Mouse (Mus musculus) embryo, embryonic 11 days (tissue): ENCODE measurements around the gene Arap1.
A peak's percentile ranks its signal among the peaks of the same experiment; 100 is the strongest.

ENCODE experiments used
- DNase-seq: peaks from one replicate; pipeline ENCODE4 v3.0.0-alpha.2; 2015

The Arap1 gene

DNA sequence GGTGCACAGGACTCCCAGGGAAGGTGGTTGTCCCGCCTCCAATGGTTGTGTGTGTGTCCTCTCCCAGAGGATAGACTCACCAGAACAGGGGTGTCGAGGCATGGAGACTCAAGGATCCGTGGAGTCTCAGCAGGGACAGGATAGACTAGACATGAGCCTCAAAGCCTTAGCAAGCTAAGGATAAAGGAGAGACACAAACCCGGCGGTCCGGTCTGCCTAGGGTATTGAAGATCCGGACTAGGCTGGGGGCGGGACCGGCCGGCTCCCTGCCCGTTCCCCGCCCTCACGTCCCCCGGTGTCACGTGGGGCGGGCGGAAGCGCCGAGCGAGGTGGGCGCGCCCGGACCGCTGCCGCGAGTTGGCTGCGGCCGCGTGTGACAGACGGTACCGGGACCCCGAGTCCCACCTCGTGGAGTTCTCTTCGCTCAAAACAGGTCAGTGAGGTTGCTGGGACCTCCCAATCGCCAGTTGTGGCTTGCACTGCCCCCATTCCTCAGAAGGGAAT, at the start of gene Arap1:
Gene Arap1, plus strand, starts transcription at position 301 of the 504 bp plus-strand sequence.
- DNase-seq = peak; percentile 87

- DNase-seq = no peak
These were observed 49.5 kb upstream of the Arap1 start for GRCm38 (mm10) chr7:101298375-101298774.

DNA sequence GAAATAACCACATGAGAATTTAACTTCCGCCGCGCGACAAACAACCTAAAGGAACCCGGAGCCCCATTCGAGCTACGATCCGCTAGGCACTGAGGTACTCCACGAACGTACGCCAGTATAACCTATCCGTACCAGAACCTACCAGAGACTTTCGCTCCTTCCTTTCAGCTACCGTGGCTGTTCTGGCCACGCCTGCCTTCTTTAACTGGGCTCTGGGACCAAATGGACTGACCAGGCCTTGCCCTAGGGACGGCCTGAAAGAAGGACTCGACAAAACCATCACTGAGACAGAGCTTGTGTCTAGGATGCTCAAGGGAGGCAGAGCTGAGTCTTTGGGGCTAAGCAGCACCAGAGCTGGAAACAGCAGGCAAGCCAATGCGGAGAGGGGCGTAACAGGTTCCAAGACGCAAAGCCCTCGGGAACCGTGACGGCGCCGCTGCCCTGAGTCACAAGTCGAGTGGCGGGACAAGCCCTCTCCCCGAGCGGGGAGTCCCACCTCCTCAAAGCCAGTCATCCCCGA, 46.4 kb upstream of the Arap1 start:
- DNase-seq = no peak

DNA sequence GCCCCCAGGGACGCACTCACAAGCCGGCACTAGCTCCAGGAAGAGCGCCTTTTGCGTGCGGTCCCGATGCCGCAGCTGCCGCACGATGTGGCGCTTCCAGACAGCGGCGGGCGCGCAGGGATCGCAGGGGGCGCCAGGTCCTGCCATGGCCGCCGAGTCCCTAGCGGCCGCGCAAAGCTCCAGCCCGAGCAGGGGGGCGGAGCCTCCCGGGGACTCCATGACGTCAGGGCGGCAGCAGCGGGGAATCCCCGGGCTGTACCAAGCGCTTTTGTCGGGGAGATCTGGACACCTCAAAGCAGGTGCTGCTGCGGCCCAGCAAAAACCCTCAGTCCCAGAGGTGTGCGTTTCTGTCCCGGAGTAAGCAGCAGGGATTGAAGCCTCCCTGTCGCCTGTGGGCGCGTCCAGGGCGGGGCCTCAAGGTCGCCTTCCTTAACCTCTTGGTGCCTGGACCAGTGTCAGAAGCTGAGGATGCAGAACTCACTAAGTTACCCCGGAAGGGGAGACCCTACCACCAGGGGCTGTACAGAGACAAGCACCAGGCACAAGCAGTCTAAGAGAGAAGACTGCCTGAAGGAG, 45.9 kb upstream of the Arap1 start, which contains the start of gene Atg16l2:
Gene Atg16l2, minus strand, starts transcription at position 371 of the 576 bp plus-strand sequence.
- peak; percentile 95 for DNase-seq

- DNase-seq = no peak
These were observed 45.2 kb upstream of the Arap1 start for GRCm38 (mm10) chr7:101302691-101303090.

- no peak for DNase-seq
These were observed 41.0 kb upstream of the Arap1 start for GRCm38 (mm10) chr7:101306841-101307240.

DNA sequence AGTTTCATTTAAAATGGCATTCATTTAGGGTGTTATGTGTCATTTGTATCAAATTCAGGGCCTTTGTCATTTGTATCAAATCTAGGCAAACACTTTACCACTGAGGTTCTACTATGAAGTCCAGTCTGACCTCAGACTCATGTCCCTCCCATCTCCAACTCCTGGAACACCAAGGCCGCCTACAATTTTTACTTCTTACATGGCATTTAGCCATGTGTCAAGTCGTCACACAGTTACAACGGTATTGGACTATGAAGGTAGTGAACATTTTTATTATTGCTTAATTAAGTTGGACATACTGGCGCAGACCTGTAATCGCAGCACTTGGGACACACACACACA, 37.9 kb upstream of the Arap1 start:
- DNase-seq = no peak

DNA sequence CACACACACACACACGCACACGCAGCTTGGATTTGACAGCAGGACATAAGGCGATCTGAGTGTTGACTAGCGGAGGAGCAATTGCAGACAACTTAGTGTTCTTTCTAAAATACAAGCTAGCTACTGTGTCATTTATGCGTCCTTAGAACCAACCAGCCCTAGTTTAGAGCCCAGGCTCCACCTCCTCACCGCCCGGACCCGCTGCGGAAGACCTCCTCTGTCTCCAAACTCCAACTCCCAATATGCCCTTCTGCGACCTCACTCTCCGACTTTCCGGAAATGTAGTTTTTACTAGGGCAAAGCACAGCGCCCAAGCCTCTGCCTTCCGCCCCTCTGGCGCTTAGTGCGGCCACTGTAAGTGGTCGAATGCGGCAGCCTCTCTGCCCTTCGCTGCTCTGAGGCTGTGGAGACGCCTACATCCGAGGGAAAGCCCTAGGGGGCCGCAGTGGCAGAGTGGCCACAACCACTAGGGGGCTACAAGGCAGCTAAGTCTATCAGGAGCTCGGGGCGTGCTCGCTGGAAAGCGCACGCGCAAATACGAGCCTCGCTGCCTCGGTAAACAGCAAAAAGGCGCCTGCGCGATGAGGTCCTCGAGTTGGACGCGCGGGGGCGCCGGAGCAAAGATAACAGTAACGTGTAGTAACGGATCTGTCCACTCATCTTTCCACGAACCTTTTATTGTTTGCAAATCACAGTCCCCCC, 37.4 kb upstream of the Arap1 start:
- DNase-seq = peak; percentile 100

- DNase-seq = no peak
These were observed 36.8 kb upstream of the Arap1 start for GRCm38 (mm10) chr7:101311061-101311460.

- no peak for DNase-seq
These were observed 34.8 kb upstream of the Arap1 start for GRCm38 (mm10) chr7:101313033-101313432.

DNA sequence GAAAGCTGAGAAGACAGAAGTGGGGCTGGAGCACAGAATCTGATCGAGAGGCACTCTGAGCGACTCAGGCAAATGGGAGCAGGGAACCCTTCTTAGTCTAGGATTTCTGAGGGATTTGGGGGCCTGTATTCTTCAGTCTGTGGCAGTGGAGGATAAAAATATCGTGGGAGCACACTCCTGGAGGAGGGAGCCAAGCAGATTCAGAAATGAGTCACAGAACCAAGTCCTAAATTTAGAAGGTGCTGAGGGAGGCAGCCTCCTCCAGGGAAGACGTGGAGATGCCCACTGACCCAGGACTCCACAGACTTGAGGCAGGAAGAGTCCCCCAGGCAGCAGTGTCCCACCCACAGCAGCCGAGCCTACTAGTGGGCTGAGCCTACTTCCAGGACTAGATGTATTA, 33.5 kb upstream of the Arap1 start:
- DNase-seq = no peak

DNA sequence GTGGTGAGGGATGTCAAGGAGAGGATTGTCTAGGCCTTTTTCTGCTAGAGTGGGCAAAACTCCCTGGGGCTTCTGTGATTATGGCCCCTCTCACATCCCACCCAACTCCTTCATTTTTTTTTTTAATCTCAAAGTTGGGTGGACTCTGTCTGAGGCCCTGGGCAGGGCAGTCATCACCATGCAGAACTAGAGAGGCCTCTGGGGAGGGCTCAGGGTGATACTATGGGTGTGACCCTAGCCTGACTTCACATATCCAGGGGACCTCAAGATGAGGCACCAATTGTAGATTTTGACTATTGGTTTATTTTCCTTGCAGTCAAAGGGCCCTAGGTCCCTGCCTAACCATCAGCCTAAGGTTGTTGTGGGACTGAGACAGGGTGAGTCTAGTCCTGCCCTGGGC, 32.2 kb upstream of the Arap1 start:
- DNase-seq = no peak

GRCm38 (mm10) chr7:101316591-101317001, 31.3 kb upstream of the Arap1 start:
- no peak for DNase-seq

GRCm38 (mm10) chr7:101317014-101317413, 30.9 kb upstream of the Arap1 start, which contains the start of gene Stard10:
TSS of gene Stard10 (plus strand) at chr7:101317086.
- DNase-seq = no peak

DNA sequence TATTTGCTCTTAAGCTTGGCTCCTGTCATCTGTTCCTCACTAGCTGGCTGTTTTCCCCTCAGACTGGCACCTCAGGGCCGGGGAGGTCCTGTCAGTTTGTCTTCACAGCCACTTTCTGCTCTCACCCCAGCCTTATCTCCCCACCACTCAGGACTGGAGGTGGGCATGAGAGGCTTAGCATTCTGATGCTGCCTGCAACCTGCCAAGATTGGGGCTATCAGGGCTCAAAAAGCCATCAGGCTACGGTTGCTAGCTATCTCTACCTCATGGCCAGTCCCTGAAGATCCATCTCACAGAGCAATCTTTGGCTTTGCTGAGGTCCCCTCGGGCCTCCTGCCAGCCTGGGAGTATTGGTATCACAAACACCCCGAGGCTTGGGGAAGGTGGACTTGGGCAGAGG, 29.0 kb upstream of the Arap1 start:
- DNase-seq = no peak

- DNase-seq = no peak
These were observed 28.1 kb upstream of the Arap1 start for GRCm38 (mm10) chr7:101319796-101320195.

GRCm38 (mm10) chr7:101320399-101321217, 27.3 kb upstream of the Arap1 start:
- peak; percentile 79 for DNase-seq

- peak; percentile 68 for DNase-seq
These were observed 26.5 kb upstream of the Arap1 start for GRCm38 (mm10) chr7:101321218-101321827.

- DNase-seq = no peak
These were observed 24.7 kb upstream of the Arap1 start for GRCm38 (mm10) chr7:101323141-101323594.

DNA sequence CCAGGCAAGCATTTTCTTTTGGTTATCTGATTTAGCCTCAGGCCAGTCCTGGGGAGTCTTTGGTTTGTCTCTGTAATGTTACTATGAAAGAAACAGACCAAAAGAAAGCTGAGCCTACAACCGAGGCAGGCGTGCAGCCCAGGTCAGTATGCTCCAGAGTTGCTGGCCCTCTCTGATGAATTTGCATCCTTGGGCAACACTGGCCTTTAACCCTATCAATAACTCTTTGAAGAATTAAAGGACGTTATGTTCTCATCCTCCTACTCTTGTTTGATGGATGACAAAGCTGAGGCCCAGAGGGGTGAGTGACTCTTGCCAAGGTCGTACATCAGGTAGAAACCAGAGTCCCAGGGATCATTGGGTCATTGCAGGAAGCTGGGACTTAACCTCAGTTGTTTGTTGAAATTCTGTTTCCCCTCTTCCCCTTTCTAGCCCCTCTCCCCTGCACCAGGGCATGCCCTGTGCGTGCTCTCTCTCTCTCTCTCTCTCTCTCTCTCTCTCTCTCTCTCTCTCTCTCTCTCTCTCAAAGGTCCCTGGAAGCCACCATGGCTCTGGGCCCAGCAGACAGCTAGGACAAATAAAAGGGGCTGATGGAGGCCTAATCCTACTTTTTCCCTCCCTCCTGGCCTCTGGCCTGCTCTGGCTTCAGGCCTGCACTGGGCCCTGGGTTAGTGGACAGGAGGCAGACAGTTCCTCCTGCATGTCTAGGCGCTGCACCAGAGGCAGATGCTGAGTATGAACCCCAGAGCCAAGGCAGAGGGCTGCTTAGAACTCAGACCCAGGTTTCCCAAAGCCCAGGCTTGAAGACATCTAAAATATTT, 23.5 kb upstream of the Arap1 start:
- DNase-seq = no peak

DNA sequence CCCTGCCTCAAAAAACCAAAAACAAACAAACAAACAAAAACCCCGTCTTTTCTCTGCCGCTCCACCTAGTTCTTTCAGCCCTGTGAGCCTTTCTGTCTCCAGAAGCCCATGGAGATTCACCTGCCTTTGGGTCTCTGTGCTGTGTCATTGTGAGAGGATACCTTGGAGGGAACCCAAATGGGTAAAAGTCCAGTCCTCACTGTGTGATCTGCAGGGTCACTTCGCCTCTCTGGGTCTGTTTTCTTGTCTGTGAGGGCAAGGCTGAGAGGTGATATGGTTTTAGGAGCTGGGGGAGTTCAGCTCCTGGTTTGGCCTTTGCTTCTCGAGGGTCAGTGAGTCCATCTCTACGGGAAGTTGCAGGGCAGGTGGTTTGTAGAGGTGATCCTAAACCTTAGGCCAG, 21.9 kb upstream of the Arap1 start:
- DNase-seq = no peak

GRCm38 (mm10) chr7:101327263-101327662, 20.6 kb upstream of the Arap1 start:
- no peak for DNase-seq
